Mouse (Mus musculus): Measurements from ENCODE around the gene Kyat1.
"Not testable (repeated sequence)": the region's sequence is repeated elsewhere in the genome, so short reads cannot be mapped to it uniquely, and the experiment has no call there.

Kyat1 gene

DNA sequence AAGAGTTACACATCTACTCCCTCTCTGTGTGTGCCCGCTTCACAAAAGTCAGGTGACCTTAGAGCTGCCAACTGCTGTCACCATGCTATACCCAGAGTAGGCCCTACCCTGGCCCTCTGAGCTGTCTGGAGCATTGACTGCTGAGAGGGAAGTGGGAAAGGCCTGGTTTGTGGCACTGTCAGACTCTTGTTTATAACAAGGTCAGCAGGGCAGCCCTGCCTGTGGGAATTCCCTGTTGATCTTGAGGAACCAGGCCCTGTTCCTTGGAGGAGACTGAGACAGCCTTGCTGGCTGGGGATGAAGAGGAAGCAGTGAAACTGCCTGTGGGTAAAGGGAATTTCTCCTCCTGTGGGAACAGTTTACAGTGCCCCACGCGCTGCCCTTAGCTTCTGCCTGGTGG lies 9.1 kb upstream of the Kyat1 start:
- no peak for DNase-seq (ENCODE audit: low read depth, low spot score)

DNA sequence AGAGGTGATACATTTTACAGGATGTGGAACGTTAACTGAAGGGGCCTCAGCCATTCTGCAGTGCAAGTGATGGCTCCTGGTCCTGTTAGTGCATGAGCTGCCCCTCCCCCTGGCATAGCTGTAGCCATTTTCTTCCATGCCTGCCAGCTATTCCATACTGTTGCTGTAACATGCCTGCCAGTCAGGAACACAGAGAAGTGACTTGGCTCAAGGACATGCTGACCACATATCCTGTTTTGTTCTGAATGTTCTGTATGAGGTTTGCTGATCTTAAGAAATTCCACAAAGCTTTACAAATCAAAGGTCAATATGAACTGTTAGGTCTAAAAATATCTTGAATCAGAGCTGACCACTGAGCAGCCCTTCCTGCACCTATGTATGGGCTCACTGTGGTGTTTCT lies 7.3 kb upstream of the Kyat1 start:
- DNase-seq (ENCODE audit: low read depth, low spot score): no peak

DNA sequence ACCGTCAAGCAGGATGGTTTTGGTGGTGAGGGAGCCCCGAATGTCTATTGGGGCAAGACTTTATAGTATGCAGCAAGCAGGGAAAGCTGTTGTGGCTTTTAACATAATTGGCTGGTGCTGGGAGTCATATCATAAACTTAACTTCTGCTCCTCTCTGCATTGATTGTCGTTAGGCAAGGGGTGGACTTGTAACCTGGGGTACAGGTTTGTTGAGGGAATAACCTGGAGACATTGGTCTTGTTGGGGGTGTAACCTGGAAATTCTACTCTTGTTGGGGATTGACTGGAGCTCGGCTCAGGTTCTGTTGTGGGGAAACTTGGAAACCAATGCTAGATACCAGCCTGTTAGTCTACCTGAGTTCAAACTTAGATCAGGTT lies 6.5 kb upstream of the Kyat1 start:
- no peak for DNase-seq (ENCODE audit: low read depth, low spot score)

DNA sequence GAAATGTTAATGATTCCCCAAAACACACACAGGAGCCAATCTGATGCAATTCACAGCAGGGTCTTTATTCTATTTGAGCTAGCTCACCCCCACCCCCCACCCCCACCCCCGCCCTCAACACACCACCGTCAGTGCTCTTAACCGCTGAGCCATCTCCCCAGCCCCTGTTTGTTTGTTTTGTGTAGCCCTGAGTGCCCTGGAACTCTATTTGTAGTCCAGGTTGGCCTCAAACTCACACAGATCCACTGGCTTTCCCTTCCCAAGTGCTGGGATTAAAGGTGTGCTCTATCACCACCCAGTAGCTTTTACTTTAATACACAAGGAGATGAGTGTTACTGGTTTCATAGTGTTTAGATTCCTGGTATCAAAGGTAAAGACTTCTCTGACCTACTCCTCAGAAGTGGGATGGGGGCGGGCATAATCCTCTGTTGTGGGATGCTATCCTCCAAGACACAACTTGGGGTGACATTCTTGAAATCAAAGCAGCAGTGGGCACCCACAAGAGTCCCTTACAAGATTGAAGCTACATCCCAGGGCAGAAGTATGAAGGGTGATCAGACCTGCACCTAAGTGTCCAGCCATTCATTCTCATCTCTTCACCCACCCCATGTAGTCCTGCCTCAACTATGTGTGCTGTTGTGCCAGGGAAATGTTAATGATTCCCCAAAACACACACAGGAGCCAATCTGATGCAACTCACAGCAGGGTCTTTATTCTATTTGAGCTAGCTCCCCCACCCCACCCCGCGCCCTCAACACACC lies 5.9 kb upstream of the Kyat1 start:
- DNase-seq (ENCODE audit: low read depth, low spot score): no peak

DNA sequence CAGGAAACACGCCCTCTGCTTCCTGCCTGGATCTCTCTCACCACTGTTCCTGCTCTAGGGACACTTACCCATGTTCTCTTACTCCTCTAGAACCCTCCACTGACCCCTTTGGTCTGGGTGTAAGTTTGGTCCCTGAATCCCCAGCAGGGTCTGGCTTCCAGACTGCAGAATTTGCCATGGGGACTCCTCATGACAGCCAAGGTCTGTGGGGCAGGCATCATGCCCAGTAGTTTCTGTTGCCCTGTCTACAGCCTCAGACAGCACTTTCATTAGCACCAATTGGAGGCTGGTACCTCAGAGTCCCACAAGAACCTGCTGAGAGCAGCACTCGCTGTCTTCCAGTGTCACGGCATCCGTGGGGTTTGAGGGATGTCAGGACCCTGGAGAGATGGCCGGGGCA lies 2.2 kb upstream of the Kyat1 start:
- no peak for DNase-seq (ENCODE audit: low read depth, low spot score)

DNA sequence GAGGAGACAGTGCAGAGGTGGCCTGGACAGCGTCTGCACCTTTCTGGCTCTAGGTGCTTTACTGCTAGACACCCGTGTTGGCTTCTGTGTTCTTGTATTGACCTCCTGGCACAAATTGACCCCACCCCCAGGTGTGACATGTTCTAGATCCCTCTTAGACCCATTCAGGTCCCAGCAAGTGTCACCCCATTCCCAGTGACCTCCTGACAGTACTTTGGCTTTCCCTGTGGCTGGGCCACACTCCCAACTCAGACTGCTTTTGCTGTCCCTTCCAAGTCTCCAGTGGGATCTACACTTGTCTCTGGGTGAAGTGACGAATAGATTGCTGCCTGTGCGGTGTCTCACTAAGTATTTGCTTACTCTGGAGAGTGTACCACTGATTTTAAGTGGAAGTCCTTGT lies 1.8 kb upstream of the Kyat1 start:
- DNase-seq (ENCODE audit: low read depth, low spot score): no peak

DNA sequence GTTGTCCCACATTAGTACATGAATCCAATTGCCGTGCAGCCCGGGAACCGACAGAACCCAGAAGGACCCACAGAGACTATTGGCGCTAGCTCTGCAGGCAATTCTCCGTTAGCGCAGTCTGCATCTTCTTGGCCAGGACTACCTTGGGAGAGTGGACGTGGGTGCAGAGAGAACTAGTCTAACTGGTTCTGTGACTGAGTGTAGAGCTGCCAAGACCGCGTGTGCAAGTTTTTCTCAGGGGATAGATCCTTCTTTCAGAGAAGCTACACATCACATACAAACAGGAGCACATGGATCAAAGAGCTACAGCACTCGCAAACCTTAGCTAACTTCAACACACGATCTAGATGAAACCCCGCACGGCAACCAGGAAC lies 405 bp downstream of the Kyat1 start:
- DNase-seq (ENCODE audit: low read depth, low spot score): no peak

DNA sequence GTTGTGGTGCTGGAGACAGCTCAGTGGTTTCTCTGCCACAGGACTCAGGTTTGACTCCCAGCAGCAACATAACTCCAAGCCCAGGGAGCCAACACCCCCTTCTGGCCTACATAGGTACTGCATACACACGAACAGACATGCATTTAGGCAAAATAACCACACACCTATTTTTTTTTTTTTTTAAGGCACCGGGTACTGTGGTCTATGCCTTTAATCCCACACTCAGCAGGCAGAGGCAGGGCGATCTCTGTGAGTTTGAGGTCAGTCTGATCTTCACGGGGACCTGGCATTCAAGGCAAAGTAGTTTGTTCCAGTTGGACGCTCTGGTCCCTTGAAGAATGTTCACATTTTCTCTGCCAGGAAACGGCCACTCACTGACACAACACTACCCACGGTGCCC lies 2.2 kb downstream of the Kyat1 start:
- DNase-seq (ENCODE audit: low read depth, low spot score): peak; percentile 88

DNA sequence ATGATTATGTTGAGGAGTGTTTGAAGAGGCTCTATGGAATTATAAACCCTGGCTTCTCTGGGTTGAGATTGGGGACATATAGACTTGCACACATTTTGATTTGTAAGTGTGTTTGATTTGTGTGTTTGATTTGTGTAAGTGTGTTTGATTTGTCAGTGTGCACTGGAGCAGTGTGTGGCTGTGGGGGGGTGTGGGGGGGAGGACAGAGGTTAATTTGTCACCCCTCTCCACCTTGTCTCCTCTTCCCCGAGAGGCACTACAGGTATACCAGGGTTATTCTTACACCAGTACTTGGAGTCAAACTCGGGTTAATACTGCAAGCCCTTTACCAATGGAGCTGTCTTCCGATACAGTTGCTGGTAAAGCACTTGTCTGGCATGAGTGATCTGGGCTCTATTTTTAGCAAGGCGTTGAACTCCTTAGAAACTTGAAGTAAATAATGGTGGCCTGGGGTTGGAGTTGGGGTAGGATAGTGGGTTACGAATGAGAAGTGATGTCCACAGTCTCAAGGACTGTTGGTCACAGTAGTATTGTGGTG lies 5.2 kb downstream of the Kyat1 start:
- DNase-seq (ENCODE audit: low read depth, low spot score): no peak

DNA sequence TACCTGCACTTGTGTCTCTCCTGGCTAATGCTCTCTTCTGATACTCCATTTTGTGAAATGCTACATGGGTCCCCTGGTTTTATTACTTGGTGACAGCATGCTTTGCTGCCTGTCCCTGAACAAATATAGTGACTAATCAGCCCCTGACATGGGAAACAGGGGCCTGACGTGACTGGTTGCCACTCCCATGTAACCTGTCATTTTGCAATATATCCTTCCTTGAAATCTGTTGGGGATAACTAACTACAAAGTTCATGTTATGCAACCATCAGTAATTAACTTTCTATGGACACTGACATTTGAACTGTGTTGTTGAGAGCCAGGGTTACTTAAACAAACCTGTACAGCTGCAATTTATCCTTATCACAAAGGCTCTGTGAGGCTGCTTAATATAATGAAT lies 5.7 kb downstream of the Kyat1 start:
- no peak for DNase-seq (ENCODE audit: low read depth, low spot score)

DNA sequence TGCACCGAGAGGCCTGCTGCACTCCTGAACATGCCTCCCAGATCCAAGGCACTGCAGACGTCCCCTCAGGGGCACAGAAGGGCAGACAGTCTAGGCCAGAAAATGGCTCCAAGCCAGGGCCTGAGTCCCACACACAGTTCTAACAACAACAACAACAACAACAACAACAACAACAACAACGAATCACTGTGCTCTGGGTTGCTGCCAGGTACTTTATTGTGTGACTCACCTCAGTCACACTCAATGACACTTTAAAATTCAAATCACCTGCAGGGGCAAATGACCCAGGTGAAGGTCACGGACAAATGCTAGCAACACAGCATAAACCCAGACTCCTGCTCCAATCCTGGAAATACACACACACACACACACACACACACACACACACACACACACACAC lies 7.6 kb downstream of the Kyat1 start:
- DNase-seq (ENCODE audit: low read depth, low spot score): no peak

DNA sequence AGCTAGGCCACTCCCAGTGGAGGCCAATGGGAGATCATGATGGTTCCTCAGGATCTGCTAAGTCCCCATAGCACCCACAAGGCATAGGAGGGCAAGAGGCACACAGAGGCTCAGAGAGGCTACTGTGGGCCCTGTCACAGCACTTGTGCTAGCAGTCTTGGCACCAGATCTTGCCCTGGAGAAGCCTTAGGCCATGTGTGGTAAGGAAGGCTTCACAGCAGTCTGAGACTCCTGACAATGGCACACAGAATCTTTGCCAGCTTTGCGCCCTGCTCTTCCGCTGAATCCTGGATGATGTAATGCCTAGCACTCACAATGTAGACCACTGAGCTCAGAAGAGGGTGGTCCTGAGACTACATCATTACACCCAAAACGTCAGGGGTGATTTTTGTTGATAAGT lies 11.0 kb downstream of the Kyat1 start:
- DNase-seq (ENCODE audit: low read depth, low spot score): no peak

DNA sequence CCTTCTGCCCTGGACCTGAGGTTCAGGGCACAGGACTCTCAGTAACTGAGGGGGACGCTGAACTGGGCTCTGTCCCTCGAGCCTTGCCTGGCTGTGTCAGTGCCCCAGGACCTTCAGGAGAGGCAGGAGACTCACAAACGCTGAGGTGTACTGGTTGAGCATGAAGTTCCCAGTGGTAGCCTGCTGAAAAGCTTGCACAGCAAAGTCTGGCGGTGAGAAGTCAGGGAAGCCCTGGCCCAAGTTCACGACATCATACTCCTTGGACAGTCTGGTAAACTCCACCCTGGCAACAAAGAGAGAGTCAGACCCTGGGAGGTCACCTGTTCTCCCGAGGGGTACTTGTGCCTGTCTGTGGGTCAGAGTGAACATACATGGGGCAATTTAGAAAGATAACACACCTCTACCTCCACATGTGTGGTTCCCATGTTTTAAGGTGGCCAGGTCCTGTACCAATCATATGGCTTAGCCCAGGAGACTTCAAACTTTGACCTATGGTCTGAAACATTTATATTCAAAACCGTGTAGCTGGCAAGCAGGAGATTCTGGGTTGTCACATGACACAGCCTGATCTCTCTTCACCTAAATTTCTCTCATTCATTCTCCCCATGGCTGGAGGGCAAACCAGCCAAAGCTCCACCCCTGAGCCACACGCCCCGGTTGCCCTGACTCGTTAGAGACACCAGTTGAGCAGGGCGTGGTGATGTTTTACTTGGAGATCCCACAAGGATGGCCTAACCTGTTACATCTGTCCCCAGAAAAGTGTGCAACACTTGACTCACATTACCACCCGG lies 13.7 kb downstream of the Kyat1 start:
- DNase-seq (ENCODE audit: low read depth, low spot score): no peak

DNA sequence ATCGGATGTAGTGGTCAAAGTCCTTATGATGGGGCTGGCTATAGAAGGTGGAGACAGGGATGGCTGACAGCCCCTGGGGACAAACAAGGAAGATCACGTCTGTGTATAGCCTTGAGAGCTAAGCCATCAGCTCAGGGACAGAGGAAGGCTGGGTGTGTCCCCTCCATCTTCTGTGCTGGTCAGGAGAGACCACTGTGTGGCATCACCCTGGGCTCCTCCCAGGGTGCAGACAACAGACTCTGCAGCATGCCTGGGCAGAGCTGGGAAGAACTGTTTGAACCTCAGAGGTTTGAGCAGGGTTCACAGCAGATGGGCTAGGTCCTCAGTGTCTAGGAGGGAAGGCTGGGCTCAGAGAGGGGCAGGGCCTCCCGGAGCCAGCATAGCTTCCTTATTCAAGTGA lies 20.0 kb downstream of the Kyat1 start:
- DNase-seq (ENCODE audit: low read depth, low spot score): no peak

DNA sequence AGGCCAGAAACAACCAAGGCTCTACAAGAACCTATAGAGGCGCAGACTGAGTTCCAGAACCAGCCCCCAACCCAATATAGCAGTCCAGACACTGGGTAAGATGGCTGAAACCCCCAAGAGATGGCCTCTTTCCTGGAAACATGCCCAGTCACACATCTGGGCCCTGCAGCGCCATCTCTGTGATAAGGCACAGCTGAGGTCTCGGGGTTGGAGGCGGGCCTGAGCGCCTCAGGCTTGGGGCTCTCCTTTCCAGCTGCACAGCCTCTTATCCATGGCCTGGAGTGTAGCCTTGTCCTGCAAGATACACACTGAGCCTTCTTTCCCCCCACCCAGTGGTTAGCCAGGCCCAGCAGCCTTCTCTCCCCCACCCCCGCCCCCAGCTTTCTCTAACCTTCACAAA lies 20.4 kb downstream of the Kyat1 start:
- no peak for DNase-seq (ENCODE audit: low read depth, low spot score)

DNA sequence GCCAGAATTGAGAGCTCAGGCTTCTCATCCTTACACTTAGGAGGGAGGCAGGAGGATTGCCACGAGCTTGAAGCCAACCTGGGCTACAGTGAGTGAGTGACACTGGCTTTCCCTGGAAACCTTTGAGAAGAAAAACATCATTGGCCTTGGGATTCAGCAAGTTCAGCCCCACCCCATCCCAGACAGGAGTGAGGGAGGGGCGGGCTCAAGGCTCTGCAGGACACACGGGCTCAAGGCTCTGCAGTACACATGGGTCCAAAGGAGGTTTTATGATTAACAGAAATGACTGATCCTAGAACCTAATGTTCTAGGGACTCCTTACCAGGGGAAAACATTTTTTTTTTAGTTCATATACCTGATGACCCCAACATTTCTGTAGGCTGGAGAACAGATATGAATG lies 21.9 kb downstream of the Kyat1 start:
- DNase-seq (ENCODE audit: low read depth, low spot score): no peak

DNA sequence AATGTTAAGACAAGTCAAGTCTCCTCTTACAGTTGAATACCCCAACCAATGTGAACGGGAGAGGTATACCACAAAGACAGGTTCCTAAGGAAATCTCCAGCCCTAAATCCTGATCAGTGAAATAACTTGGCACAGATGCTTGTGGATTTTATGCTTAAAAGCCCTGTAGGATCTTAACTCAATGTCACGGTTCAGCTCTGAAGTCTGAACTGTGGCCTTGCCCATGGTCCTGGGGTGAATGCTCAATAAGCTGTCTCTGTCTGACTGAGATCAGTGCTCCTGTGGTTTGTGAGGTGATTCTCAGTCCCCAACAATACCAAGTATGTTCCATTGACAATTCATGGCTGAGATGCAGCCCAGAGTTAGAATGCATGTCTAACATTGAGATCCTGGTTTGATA lies 23.2 kb downstream of the Kyat1 start:
- no peak for DNase-seq (ENCODE audit: low read depth, low spot score)

DNA sequence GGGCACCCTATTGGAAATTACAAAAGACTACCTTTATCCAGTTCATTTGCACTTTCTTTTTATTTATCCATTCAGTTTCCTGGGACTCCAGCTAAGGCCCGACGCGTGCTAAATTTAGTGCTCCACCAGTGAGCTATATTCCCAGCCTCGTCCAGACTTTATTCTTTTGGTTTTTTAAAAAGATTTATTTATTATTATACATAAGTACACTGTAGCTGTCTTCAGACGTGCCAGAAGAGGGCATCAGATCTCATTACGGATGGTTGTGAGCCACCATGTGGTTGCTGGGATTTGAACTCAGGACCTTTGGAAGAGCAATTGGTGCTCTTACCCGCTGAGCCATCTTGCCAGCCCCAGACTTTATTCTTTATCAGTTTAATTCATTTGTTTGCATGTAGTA lies 26.9 kb downstream of the Kyat1 start:
- not testable (repeated sequence) for DNase-seq (ENCODE audit: low read depth, low spot score)

DNA sequence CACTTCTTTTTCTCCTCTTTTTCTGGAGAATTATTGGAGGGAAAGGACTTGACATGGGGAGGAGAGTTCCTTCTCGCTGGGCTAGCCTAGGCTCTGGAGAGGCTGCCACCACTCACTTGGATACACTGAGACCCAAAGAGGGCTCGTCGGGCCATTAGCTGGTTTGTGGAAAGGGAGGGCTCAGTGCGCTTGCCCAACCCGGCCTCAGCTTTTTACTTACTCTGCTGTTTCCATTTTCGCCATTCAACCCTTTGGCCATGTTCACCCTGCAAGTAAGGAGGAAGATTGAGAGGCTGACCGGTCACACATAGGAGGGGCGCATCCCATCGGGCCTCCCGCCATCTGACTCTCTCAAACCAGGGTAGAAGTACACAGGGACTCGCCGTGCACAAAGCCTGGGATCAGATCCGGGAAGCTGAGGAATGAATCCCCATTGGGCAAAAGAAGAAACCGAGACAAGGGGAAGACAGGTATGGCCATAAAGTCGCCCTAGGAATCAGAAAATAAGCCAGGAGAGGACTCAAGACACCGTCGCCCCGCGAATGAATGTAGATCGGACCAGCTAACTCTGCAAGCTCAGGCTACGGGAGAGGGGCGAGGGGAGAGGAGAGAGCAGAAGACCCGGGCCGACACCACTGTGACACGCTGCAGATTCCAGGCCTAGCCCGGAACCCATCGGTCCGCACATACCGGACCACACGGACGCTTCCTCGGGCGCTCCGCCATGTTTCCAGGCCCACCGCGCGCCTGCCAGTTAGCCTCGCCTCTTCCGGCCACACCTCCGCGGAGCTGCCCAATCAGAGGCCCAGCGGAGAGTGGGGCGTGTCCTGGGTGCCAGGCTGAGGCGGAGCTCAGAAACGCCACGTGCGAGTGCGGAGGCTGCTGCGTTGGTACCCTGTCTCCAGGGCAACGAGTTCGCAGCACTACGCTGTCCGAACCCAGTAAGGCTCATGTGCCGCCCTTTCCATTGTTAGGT lies 27.7 kb downstream of the Kyat1 start, which contains the start of gene Spout1:
Gene Spout1, minus strand, starts transcription at position 760 of the 976 bp plus-strand sequence.
- peak; percentile 98 for DNase-seq (ENCODE audit: low read depth, low spot score)

DNA sequence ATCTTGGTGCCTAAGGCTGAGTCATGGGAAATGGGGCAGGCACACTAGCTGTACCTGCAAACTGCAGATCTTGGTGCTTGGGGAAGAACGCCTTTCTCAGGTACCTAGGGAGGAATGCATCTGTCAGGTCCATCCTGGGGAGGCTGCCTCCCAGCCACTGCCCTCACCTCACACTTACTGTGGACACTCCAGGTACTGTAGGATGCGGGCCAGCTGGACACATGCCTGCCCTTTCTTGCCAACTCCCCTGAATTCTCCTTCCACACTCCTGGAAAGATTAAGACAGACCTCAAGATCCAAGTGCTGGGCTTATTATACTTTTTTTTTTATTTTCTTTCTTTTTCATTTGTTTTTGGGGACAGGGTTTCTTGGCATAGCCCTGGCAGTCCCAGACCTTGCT lies 29.1 kb downstream of the Kyat1 start:
- no peak for DNase-seq (ENCODE audit: low read depth, low spot score)

DNA sequence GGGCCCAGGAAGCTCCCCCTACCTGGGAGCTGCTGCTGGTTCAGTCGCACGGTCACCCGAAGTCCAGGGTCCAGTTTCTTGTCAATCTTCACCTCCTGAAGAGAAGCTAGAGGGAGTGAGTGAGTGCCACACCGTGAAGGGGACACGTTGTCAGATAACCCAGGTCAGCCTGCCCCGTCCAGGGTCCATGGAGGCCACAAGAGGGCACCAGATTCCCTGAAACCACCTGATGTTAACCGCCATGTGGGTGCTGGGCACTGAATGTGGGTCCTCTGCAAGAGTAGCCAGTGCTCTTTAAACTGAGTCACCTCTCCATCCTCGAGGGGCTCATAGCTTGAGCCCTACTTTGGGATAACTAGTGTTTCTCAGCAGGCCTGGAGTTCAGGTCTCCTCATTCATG lies 29.8 kb downstream of the Kyat1 start:
- DNase-seq (ENCODE audit: low read depth, low spot score): no peak

Data from R1 (cell line).